Mouse (Mus musculus) cerebellum, adult 2 months (tissue): ENCODE results near the gene Uvrag.

Source experiments
- CTCF ChIP-seq: fragments of 200-500 bp; IDR thresholded peaks from 2 replicates; pipeline ENCODE4 v1.5.1; 2011; ENCODE audit warnings: low read depth, mild to moderate bottlenecking, control low read depth, low read length, moderate library complexity, borderline replicate concordance; ENCODE audit not compliant: insufficient read depth
- POLR2A ChIP-seq: fragments of 200-500 bp; IDR thresholded peaks from 2 replicates; pipeline ENCODE4 v1.6.1; 2011; ENCODE audit warnings: low read length, control low read depth, borderline replicate concordance; ENCODE audit not compliant: insufficient read depth

GRCm38 (mm10) chr7:99185405-99185804 lies 44.5 kb upstream of the Uvrag start:
- TF ChIP-seq POLR2A (no peak), CTCF (no peak)
